Mouse (Mus musculus): ENCODE measurements around the gene Ankrd61.

Gene Ankrd61

DNA sequence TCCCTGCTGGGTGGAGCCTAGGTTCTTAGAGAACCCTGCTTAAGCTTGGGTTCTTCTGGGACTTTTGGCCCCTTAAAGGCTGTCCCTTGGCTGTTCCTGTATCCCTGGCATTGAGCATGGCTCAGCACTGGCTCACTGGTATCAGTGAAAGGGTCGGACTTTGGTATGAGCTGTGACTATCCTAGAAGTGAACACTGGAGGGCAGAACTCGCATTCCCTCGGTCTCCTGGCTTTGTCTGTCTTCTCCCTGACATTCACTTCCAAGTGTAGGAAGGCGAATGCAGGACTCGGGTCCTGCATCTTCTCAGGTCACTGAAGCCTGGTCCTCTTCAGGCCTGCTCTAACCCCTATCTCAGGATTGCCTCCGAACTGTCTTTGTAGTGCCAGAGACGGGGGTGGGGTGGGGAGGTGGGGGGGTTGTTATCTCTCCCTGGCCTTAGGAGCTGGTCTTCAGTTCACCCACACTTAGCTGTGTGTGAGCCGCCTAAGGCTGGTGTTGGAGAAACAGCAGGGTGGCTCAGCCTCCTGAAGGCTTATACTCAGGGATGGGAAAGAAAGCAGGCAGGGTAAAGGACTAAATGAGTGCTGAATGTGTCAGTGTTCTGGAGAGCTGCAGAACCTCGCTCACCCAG lies 5.1 kb downstream of the Ankrd61 start:
- DNase-seq, result no peak

DNA sequence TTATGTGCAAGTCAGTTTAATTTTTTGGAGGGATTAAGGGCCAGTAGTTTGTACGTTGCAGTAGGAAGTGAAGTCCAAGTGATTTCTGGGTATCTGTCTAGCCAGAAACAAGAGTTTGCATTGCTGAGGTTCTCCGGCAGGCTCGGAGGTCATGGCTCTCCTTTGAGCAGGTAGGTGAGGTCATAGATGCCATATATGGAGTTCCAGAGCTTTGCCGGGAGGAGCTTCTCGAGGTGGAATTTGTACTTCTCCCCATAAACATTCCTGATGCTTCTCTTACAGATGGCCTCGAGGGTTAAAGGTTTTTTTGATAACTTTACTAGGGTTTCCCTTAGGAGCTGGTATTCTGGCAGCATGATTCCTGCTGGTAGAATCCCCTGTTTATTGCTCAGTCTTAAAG lies 6.7 kb downstream of the Ankrd61 start:
- DNase-seq, result no peak

DNA sequence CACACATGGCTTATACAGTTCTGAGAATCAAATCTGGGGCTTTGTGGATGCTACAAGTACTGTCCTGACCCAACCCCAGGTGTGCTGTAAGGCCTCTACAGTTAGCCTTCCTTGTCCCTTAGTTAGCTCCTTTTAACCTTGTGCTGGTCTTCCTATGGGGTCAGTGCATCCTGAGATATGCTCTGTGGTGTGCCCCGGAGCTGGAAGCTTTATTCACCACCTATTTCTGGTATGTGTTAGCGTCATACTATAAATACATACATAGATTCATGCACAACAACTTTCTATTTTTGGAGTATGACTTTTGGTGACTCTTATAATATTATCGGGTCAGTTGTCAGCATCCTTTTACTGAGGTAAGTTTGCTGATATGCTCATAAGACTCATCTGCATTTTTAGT lies 12.2 kb downstream of the Ankrd61 start:
- DNase-seq, result no peak

DNA sequence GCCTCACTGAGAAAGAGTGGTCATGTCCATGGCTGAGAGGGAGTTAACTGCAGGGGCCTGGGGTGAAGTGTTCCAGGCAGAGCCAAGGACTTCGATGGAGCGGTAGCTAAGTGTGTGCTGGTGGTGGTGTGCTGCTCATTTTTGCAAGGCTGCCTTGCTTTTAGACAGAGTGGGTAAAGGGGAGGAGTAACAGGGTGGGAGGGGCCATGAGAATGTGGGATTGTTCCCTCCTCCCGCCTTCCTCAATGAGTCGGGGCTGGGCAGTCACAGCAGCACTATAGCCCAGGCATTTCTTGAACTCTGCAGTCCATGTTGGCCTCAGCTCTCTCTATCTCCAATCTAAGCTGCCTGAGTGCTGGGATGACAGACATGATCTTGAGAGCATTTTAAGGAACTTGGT lies 22.9 kb downstream of the Ankrd61 start:
- no peak for DNase-seq

DNA sequence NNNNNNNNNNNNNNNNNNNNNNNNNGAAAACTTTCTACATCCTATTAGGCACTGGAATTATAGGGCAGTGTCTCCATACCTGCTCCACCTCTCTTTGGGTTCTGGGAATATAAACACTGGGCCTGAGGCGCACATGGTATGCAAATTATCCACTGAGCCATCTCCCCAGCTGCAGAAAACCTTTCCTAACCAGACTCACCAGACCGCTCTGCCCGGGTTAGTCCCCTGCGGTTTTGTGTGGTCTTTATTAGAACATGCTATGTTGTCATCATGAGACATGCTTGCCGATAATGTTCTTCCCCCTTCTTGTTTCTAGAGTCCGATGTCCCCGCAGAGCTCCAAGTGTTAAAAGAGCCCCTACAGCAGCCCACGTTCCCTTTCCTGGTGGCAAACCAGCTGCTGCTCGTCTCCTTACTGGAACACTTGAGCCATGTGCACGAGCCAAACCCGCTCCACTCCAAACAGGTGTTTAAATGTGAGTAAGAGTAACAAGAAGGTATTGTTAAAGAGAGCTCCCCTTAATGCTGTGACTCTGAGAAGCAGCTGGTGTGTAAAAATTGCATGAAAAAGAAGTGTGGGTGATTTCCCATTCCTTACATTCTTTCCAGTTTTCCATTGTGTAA lies 25.8 kb downstream of the Ankrd61 start:
- DNase-seq, result no peak
